Mouse (Mus musculus) bone marrow, adult 2 months (tissue): ENCODE results near the gene Lmo7.

Experiments used
- CTCF ChIP-seq: fragments of 200-500 bp; IDR thresholded peaks from 2 replicates; pipeline ENCODE4 v1.5.1; 2011; ENCODE audit warnings: low read length, control low read depth; ENCODE audit not compliant: control insufficient read depth, insufficient read depth
- POLR2A ChIP-seq: fragments of 200-500 bp; IDR thresholded peaks from 2 replicates; pipeline ENCODE4 v1.6.1; 2011; ENCODE audit warnings: low read depth, mild to moderate bottlenecking, control low read depth, low read length, borderline replicate concordance; ENCODE audit not compliant: control insufficient read depth

- TF ChIP-seq CTCF (no peak), POLR2A (no peak)
Observed at GRCm38 (mm10) chr14:101787903-101788302, 58.1 kb downstream of the Lmo7 start.
